Mouse (Mus musculus): Measurements from ENCODE around the gene Ndufs2. TPM values are rescaled to one million over a fixed set of nuclear protein-coding genes. Genes with fewer than 3 reads are reported as not detected.

The Ndufs2 gene
- total RNA-seq, 2 experiments from 2014 or later, result 183 to 186 TPM

GRCm38 (mm10) chr1:171232800-171233730 lies 18.1 kb downstream of the Ndufs2 start:
- intact Hi-C loops (cut with DNase I), result no loop called here
- no peak for DNase-seq

GRCm38 (mm10) chr1:171232348-171232747 lies 18.8 kb downstream of the Ndufs2 start:
- intact Hi-C loops (cut with DNase I), result no loop called here
- DNase-seq, result no peak

DNA sequence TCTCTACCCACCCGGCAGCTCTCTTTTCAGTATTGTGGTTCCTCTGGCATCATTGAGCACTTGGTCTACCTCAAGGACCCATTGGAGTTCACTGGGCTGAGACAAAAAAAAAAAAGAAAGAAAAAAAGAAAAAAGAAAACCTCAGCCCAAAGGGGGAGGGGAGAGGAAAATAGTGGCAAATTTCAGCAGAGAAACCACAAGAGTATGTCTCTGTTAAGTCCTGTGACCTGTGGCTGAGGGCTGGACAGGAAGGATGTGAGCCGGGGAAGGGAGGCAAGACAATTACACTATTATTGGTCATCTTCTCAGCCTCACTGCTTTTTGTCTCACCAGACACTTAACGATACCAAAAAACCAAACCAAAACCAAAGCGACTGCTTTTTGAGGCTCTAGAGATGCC lies 19.3 kb downstream of the Ndufs2 start:
- intact Hi-C loops (cut with DNase I), result no loop called here
- no peak for DNase-seq

- no peak for DNase-seq
- intact Hi-C loops (cut with DNase I), result no loop called here
These were observed 21.0 kb downstream of the Ndufs2 start for GRCm38 (mm10) chr1:171230215-171230614.

- intact Hi-C loops (cut with DNase I), result loop anchor here (2.0 kb wide), 1 partner anchor 27 kb away; no protein-coding TSS in a partner anchor
- no peak for DNase-seq
These were observed 21.4 kb downstream of the Ndufs2 start for GRCm38 (mm10) chr1:171229750-171230149.

- DNase-seq, result no peak
- intact Hi-C loops (cut with DNase I), result loop anchor here (2.0 kb wide), 1 partner anchor 29 kb away; no protein-coding TSS in a partner anchor
These were observed 23.3 kb downstream of the Ndufs2 start for GRCm38 (mm10) chr1:171227879-171228278.

DNA sequence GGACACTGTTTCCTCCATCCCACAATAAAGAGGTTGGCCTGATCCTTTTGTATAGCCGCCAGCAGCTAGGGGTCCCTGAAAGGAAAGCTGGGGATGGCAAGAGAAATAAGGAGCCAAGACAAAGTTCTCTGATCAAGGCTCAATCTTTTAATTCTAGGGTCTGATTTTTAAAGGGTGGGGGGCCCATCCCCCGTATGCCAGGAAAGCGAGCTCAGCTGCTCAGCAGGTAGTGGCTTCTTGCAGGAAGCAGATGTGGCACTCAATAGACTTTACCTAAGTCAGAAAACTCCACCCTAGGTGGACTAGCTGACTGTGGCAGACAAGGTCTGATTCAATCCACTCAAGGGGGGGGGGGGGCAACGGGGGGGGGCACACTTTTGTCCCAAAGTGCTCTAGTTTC lies 24.4 kb downstream of the Ndufs2 start:
- intact Hi-C loops (cut with DNase I), result no loop called here

DNA sequence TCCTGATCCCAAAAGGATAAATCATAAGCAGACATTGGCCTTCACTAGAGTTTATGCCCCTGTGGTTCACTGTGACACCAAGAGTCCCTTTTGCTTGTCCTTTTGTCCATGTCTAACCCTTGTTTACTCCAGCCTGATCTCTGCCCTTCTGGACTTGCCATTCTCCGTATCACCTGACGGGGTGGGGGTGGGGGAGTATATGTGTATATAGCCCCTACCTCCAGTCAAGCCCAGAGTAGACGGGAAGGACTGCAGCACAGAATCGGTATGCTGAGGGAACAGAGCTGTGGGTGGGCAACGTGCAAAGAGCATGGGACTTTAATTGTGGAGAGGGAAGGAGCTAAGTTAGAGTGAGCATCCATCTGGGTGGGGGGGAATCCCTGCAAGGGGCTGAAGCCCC lies 26.3 kb downstream of the Ndufs2 start, which contains the start of gene Apoa2:
Gene Apoa2, plus strand, starts transcription at position 198 of the 400 bp plus-strand sequence.
- intact Hi-C loops (cut with DNase I), result no loop called here
- DNase-seq, result no peak

More for the DNA sequence above, 24.4 kb downstream of the Ndufs2 start:
- no peak for DNase-seq

DNA sequence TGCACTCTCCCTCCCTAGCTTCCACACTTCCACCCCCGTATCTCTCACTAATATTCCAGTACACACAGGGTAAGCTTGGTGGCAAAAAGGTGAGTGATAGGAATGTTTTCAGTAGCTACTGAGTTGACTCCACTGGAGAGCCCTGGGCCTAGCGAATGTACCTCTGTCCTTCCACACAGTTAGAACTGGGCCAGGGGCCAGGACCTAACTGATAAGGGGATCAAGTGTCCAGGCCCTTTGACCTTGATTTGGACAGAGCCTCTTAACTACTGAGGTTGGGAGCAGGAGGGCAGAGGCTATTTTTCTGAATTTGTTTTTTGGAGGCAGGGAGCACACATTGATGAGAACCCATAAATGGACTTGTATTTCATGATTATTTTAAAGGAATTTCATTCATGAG lies 27.4 kb downstream of the Ndufs2 start:
- DNase-seq, result no peak
- intact Hi-C loops (cut with DNase I), result no loop called here

DNA sequence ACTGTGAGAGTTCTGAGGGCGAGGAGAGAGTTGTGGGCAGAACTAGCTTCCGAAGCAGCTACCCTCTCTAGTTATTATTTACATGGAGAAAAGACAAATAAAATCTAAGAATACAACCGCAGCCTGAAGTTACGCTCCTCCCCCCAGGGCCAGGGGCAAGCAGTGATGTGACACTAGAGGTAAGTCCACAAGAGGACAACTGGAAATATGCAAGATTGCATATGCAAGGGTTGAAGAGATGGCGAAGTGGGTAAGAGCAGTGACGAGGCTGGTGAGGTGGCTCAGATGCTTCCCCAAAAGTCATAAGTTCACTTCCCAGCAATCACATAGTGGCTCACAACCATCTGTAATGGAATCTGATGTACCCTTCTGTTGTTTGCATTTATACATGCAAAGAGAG lies 28.0 kb downstream of the Ndufs2 start:
- no peak for DNase-seq
- intact Hi-C loops (cut with DNase I), result no loop called here

DNA sequence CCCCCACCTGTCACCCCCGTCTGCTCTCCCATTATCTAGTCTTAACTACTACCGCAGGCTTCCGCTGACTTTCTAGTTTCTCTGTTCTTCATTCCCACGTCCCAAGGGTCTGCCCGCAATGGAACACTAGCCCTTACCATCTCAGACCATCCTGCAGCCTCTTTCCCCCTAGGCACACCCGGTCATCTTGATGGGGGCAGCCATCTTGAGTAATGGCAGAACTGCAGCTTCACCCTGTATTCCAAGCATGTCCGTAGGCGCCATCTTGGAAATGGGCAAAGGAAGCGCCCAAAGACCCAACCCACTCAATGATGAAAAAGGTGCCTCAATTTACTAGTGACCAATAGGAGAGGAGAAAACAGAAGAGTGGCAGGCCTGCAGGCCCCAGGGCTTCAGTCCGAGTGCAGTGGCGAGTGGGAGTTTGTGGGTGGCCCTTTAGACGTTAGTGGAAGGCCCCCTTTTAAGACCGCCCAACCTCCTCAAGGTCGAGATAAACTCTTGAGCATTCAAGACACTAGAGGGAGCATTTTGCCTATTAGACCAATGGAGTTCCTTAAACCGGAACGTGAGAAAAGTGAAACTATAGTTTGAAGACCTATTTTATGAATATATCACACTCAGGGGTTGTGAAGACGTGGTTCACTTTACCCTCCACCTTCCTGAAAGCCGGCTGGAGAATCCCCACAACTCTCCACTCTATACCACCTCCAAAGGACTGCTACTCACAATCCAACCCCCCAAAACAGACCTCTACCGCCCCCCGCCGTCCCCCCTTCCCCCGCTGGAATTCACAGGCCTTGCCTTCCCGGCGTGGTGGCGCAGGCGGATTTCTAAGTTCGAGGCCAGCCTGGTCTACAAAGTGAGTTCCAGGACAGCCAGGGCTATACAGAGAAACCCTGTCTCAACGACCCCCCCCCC lies 28.7 kb downstream of the Ndufs2 start, which contains the start of gene Tomm40l:
Gene Tomm40l, minus strand, starts transcription at position 277 of the 918 bp plus-strand sequence.
- intact Hi-C loops (cut with DNase I), result no loop called here
- DNase-seq, result peak; percentile 92

GRCm38 (mm10) chr1:171221281-171222193 lies 29.7 kb downstream of the Ndufs2 start:
- intact Hi-C loops (cut with DNase I), result loop anchor here (2.0 kb wide), 1 partner anchor 101 kb away; no protein-coding TSS in a partner anchor
- peak; percentile 21 for DNase-seq

- peak; percentile 87 for DNase-seq
- intact Hi-C loops (cut with DNase I), result loop anchor here (2.0 kb wide), 1 partner anchor 100 kb away; no protein-coding TSS in a partner anchor
These were observed 30.3 kb downstream of the Ndufs2 start for GRCm38 (mm10) chr1:171220871-171221270.

DNA sequence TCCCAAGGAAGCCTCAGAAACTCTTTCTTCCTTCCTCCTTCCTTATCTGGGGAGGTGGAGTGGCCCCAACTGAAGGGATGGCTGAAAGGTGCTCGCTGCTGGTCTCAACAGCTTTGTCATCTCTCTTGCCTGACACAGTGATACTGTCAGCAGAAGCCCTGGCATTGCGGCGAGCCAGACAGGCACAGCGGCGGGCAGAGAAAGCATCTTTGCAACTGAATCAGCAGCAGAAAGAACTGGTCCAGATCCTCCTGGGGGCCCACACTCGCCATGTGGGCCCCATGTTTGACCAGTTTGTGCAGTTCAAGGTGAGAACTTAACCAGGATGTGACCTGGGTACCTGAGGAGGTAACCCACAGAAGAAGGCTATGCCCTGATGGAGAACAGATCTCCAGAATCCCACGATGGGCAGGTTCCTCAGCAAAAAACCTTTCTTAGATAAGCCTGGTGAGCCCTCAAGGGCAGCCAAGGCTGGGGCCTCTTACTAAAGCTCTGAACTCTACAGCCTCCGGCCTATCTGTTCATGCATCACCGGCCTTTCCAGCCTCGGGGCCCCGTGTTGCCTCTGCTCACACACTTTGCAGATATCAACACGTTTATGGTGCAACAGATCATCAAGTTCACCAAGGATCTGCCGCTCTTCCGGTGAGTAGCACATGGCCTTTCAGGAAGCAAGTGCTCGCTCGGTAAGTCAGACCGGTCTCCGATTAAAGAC lies 34.8 kb downstream of the Ndufs2 start:
- intact Hi-C loops (cut with DNase I), result loop anchor here (10.0 kb wide), 1 partner anchor 52 kb away; no protein-coding TSS in a partner anchor
- no peak for DNase-seq

DNA sequence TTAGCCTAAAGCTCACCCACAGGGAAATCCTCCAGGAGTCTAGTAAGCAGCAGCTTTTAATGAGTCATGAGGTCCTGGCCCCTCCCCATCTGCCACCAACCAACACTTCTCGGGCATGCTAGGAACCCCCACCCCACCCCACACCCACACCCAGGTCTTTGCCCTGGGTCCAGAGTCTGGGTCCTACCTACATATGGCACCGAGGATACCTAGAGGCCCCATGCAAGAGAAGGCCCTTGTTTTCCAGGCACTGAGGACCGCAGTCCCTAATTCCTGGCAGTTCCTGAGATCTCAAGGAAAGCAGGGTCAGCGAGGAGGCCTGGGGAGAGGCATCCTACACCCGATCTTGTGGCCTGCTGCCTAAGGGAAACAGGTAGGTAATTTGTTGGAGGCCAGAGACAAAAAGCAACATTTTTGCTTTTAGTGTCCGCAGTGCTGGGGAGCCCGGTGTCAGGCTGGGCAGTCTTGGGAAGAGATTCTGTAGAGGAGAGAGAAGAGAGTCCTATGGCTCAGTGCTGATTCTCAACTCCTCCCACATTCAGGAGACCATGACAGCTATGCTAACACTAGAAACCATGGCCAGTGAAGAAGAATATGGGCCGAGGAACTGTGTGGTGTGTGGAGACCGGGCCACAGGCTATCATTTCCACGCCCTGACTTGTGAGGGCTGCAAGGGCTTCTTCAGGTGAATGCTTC lies 37.2 kb downstream of the Ndufs2 start, which contains the start of gene Nr1i3:
Gene Nr1i3, plus strand, starts transcription at position 170 of the 696 bp plus-strand sequence.
- intact Hi-C loops (cut with DNase I), result loop anchor here (10.0 kb wide), 1 partner anchor 49 kb away; no protein-coding TSS in a partner anchor
- DNase-seq, result no peak

DNA sequence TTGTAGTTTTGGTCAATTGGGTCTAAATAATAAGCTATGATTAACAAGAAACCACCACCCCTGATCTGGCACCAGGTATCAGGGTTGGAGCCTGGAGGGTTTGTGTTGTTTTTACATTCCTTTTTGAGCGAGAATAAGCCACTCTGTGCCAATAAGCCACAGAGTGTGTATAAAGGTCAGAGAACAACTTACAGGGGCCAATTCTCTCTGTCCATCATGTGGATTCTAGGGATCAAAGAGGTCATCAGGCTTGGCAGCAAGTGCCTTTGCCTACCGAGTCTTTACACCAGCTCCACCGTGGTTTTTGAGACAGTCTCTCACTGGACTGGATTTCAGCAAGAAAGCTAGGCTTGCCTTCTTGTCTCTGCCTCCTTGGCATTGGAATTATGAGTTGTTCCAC lies 38.3 kb downstream of the Ndufs2 start:
- DNase-seq, result no peak
- intact Hi-C loops (cut with DNase I), result loop anchor here (10.0 kb wide), 1 partner anchor 48 kb away; no protein-coding TSS in a partner anchor

DNA sequence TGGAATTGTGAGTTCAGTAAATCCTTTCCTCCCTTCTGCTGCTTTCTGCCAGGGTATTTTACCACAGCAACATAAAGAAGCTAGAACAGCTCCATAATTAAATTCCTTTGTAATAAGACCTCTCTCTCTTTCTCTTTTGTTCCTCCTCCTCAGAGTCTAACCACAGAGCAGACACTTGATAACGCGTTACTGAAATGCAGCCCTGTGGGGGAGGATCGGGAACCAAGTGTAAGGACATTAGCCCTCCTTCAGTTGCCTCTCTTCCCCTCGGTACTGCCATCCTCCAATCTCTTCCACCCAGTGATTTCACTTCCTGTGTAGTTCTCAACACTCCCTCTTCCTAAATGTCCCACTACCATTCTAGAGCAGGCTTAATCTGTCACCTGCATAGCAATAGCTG lies 41.8 kb downstream of the Ndufs2 start:
- intact Hi-C loops (cut with DNase I), result no loop called here
- no peak for DNase-seq

Measured in left cerebral cortex, postnatal 4 days (tissue).